Mouse (Mus musculus): ENCODE results near the gene Capza2.

- no peak for TF ChIP-seq EP300 (IDR thresholded peaks at IDR 0.05; ENCODE audit: low read depth)
- TF ChIP-seq CTCF (IDR thresholded peaks at IDR 0.05; ENCODE audit: low read depth), result no peak
Observed at GRCm38 (mm10) chr6:17620823-17621222, 15.2 kb upstream of the Capza2 start.
